Mouse (Mus musculus): ENCODE results near the gene Mrnip.

DNA sequence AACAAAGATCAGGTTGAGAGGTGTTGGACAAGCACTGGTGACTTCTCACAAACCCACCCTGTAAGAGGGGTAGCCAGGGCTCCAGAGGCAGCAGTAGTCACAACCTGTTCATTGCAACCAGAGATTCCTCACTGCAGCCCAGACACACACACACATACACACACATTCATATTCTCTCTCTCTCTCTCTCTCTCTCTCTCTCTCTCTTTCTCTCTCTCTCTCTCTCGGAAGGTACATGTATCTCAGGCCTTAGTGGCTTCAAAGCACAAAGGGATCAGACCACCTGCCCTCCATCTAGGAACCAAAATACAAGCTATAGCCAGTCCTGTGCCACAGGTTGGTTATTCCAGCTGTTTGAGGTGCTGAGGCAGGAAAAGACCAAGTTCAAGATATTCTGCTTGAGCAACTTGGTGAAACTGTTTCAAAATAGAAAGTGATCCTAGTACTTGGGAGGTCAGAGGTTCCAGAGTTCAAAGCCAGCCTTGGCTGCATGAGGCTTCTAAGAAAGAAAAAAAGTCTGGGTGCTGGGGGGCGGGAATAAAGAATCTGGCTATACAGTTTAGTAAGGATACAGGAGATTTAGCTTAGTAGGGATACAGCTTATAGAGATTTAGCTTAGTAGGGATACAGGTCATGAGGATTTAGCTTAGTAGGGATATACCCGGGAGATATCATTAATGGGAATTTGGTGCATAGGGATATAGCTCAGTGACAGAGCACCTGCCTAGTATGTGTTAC lies 37.2 kb downstream of the Mrnip start:
- TF ChIP-seq CTCF (IDR thresholded peaks at IDR 0.05; ENCODE audit: low read depth) (no peak), EP300 (IDR thresholded peaks at IDR 0.05; ENCODE audit: low read depth) (no peak)

Data from liver, embryonic 14.5 days (tissue).